Mouse (Mus musculus) embryo, embryonic 10 days (tissue): ENCODE measurements at regions not wholly inside any gene's neighbourhood (a gene's known extent, or its start where the extent isn't known, plus 50 kb on each side); places are given as distances from the start of the nearest gene placed in this dataset.

Experiments used
- DNase-seq: peaks from one replicate; pipeline ENCODE4 v3.0.0-alpha.2; 2015; ENCODE audit warnings: low spot score

DNA sequence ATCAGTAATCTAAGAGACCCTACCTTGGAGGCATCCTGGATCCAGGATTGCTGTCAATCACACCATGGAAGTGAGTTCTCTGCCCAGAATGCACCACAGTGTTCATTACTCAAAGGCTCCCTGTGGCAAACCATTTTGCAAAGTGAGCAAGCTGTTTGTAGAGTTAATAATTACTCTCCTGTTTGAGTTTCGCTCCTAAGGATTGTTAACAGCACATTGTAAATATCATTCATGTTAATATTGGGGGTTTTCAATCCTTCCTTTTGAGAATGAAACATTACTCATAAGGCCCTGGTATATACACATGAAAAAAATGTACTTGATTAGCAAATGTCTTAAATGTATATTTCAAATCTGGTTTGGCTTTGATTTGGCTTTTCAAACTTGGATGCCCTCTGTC lies 58.1 kb upstream of the Clstn2 start:
- no peak for DNase-seq

DNA sequence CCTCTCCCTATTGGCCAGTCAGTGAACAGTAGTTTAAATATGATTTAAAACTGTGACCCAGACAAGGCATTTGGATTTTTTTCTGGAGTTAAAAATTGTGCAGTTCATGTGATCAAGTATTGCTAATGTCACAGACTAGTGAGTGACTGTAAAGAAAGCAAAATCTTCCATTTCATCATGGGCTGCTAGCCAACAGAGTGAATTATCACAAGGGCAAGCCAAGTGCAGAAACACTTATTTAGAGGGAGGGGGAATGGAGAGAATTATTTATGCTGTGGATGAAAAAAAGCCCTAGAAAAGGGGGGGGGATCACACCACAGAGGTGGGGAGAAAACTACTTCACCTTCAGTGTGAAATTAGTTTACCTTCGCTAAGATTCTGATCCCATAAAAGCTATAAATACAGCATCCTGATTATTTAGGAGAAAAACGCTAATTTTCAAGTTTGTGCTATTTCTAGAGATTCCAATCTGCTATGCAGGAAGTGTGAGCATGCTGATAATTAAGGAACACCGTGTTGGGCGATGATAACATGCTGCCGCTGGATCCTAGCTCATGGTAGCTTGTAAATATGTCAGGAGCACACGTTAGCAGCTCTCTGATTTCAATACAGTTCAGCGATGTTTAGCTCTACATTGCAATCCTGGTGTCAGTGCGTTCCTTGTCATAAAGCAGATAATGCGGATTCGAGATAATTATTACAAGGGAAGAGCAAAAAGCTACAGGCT lies 62.2 kb upstream of the Clstn2 start:
- no peak for DNase-seq

DNA sequence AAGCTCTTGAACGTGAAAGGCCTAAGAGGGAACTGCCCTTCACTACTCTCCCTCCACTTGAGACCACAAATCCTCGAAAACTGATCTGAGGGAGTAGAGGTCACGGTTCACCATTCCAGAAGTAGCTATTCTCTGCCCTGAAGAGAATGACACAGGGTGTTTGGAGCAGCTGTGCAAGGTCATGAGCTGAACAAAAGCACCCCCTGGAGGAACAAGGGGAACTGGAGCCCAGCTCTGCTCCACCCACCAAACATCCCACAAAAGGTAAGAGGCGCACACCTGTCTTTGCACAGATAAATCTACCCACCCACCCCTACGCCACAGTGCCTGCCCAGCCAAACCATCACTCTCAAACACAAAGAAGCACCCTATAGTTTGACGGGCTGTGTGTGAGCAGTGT lies 90.4 kb upstream of the Clstn2 start:
- peak; percentile 16 for DNase-seq

DNA sequence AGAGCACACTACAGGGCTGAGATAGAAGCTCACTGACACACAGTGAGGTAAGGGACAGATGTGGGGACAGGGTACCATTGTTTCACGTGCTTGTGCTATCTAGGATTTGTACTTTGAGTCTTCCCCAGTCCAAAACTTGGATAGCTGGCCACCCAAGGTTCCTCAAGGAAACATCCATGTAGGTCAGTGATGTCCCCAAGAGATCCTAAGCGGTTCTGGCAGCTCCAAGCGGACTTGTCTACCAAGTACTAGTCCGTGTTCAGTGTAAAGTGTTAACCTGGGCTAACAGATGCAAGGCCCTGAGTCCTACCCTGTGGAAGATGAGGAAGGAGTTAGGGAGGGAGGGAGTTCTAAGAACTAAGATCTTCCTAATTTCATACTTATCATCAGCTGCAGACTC lies 96.6 kb upstream of the Clstn2 start:
- DNase-seq: no peak

DNA sequence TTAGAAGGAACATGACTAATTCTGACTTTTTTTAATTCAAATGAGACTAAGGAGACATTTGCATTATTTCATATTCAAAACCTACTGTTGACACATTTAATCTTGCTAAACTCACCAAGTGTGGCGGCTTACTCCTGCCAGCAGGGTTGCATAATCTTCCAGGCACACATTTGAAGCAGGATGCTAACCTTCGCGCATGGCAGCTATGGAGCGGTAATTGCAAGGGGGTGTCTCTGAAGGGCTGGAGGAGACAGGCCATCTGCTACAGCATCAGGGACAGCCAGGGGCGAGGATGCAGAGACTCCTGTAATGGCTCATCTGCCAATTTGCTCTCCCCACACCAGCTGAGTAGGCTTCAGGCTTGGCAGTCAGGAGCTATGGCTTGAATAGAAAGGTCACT lies 97.9 kb upstream of the Clstn2 start:
- DNase-seq: no peak

DNA sequence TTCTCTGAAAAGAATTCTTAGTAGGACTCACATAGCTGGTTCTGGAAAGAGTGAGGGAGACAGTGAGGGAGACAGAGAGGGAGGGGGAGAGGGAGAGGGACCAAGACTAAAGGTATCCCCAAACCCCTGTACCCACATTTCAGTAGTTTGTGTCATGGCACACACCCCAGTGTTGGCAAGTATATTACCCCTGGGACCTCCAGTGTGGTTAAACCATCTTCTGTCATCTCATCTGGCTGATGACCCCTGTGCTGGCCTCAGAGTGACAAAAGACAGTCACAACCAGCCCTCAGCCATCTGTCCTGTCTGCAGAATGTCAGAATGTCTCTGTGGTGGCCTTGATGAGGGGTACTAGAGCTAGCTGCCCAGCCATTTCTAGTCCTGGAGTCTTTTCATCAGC lies 107.6 kb upstream of the Clstn2 start:
- DNase-seq: no peak

DNA sequence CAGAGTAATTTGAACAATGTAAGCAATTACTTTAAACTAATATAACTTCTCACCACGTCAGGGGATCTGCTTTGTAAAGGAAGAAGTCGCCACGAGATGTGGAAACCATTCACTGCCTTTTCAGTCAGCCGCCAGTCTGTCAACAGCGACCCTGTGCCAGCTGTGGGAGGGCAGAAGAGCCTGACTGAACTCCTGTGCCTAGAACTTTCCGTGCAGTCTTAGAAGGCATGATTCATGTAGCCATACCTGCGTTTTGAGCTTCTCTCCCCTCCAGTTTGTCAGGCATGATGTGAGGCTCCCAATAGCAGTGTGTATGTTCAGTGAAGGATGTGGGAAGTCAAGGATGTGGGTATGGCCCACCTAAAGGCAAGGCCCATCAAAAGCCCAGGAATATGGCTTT lies 109.1 kb upstream of the Clstn2 start:
- no peak for DNase-seq

DNA sequence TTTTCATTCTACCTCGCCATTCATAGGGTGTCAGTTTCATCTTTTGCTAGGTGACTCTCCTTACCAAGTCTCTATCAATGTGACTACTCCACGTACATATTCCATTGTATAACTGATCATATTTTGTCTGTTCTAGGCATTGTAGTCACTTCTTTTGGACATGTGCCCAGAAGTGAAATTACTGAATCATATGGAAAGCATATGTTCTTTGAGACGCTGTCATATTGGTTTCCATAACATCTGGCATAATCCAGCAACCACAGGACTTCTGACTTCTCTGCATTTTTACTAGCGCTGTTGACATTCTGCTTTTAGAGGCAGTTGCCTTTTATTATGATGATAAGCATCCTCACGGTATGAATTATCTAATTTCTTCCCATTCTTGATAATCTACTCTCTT lies 113.9 kb upstream of the Clstn2 start:
- DNase-seq: no peak

DNA sequence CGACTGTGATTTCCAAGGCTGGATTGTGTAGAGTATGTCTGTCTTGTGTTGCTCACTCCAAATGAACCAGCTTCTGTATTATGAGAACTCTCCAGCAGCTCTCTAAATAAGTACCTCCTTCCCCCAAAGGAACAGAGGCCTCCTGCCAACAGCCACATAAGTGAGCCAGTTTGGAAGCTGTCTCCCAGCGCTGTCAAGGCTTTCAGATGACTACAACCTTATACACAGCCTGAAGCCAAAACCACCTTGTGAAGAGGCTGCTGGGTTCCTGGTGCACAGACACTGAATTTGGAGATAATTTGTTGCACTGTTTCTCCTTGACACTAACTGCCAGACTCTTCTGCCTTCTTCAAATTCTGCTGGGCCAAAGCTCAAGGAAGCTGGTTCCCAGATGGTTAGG lies 125.4 kb upstream of the Clstn2 start:
- DNase-seq: no peak

DNA sequence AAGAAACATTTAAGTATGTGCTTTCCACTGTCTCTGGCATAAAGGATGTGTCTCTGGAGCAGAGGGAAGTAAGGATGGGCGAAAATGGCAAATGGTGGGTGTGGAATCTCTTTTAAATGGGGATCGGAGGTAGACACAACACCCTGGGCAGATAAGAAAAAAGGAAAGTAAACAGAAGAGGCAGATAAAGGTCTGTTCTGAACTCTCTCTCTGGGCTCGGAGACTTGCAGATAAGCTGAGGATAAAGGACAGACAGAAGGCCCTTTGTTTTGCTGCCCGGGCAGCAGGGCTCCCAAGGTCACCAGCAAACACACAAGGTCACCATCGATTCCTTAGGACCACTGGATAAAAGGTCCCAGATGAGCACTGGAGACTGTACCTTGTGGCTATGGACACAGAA lies 122.7 kb upstream of the Nmnat3 start:
- peak; percentile 39 for DNase-seq

DNA sequence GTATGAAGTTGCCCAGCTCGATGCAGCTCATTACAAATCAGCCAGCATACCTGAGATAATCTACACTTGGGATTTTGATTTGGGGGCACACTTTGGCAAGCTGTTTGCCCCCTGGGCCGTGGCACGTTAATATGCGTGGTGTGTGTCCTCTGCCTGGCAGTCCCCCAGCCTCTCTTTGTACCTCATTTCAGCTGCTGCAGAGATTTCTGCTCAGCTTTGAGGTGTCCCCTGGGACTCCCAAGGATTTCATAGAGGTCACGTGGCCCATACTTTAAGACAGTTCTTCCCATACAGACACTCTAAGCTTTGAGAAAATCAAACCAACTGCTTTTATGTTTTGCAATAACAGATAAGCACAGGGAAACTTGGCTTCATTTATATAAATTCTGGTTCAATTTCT lies 113.2 kb upstream of the Nmnat3 start:
- DNase-seq: no peak

DNA sequence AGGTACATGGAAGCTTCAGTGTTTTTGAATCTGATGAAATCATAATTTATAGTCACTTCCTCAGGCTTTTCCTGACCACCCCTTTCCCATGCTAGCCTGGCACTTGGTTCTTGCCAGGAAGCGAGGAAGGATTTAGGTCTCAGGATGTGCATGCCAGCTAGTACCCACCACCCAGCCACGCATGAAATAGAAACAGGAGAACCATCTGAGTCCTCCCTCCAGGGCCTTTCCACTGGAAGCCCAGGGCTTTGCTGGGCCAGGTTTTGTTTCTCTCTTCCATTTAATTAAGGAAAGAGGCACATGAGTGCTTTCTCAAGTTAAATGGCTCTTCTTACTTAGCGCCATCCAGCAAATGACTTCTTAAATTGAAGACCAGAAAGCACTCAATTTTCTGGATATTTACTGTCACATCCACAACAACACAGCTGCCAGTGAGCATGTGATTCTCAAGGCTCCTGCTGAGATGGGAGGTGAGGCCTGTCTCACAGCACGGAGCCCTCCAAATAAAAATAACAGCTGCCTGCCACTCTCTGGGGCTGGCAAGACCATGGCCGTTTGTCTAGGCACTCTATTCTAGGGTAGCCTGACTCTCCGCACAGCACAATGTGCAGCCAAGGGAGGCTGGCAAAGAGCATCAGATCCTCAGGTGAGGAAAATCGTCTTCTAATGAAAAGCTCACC lies 110.4 kb upstream of the Nmnat3 start:
- no peak for DNase-seq

DNA sequence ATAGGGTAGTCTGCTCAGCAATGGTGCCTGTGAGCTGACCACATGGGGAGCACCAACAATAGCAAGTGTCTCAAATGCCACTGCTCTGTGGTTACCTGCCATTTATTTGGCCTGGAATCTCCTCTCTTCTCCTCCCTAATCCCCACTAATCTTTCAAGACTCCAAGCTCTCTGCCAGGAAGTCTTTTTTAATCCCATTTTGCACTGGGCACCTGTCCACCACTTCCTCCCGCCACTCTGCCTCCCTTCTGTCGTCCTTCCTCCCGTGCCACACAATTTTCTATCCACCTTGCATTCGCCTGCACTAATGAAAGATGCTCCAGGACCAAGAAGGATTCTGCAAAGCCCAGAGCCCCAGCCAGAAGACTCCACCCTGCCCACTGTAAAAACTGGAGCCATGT lies 106.5 kb upstream of the Nmnat3 start:
- DNase-seq: no peak

DNA sequence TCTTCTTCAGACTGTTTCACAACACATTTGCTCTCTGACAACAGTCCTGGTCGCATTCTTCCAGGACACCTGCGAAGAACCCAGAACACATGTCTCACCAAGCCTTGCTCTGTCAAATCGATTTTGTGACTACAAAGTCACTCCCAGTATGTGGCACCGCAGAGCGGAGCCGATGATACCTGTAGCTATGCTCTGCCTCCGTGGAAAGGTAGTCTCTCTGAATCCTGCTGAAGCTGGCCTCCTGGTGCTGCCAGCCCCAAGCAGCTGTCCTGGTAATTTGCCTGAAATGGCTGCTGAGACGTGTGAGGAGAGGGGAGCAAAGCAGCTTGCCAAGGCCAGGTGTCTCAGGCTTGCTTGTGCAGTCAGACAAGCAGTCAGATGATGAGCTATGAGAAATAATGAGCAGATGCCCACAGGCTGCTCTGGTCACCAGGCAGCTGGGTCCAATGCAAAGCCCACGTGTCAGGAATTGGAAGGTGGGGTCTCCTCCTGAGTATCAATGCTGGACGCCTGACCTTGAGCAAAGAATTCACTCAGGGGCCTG lies 100.4 kb upstream of the Nmnat3 start:
- DNase-seq: no peak

DNA sequence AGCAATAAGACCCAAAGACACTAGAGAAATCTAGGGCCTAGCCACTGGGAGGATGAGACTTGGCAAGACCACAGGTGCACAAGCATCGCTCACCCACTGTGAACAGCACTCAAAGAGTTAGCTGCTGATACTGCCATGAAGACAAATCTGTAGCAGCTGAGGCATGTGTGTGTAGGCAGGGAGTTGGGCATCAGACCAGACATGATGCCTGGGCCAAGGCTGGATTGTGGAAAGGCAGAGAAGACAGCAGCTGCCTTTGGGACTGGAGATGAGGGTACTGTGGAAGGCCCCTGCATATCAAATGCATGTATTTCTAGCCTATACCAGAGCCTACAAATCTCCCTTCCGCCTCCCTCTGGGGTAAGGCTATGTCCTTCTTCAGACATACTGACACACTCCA lies 92.9 kb upstream of the Nmnat3 start:
- no peak for DNase-seq

DNA sequence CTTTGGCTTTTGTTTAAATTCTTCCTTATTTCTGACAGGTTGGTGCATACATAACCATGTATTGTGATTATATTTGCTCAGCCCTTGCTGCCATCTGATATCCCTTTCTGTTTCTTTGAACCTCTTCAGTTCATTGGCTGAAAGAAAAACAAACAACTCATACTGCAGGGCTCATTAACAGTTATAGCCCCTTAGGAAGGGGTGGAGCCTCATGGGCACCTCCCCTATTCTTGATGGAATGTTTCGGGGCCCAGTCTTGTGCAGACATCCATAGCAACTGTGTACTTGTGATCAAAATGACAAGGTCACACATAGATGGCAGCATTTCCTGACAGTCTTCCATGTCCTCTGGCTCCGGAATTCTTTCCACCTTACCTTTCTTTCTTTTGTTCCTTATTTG lies 68.4 kb upstream of the Nmnat3 start:
- no peak for DNase-seq

DNA sequence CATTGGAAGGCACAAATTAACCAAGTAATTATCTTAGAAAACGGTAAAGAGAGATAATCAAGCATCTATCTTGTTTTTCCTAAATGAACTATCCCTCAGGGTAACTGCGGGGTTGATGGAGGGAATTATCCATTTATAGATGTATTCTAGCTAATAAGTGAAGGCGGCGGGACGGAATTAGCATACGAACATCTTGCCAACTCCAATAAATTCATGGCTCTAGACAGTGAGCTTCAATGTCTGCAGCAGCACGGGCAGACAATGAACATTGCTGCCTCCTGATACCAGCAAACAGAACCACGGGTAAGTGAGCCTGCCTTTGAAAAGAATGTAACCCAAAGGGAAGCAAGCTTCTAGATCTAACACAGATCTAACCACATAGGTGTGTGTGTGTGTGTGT lies 66.9 kb upstream of the Nmnat3 start:
- DNase-seq: no peak

DNA sequence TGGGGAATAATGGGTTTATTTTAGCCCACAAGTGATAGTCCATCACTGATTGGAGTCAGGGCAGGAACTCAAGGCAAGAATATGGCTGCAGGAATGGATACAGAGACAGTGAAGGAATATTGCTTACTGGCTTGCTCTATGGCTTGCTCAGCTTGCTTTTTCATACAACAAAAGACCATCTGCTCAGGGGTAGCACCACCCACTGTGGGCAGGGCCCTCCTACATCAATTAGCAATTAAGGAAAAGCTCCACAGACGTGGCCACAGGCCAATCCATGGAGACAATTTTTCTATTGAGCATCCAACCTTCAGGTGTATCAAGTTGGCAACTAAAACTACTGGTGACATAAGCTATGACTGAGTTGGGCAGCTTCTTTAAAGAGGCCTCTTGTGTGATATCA lies 65.5 kb upstream of the Nmnat3 start:
- DNase-seq: no peak

DNA sequence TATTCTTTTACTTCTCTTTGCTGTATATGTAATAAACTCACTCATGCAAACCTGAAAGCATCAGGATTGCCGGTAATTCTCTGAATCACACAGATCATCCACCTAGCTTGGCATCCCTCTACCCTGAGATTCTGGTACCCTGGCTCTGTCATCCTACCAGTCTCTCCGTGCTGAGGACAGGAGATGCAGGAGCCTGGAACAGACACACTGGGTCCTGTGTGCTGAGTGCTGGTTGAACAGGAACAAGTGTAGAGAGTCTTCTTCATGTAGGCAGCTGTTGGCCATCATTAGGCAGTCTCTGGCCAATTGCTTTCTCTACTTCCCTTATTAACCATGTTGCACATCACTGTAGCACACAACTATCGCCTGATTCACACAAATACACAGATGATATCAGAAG lies 59.0 kb upstream of the Nmnat3 start:
- DNase-seq: no peak

DNA sequence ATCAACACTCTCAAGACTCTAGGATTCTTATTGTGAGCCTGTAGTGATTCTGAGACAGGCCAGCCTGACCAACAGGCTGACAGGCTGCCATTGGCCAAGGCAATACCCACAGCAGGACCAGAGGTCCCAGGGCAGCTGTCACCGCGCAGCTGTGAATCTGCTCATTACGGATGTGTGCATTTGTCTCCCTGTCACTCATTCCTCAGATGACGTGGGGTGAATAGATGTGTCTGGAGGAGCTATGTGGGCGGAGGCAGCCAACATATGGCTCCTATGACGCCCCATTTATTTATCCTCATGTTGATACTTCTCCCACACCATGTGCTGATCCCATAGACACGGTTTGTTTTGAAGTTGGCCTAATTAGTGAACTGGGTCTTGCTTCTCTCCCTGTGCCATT lies 58.3 kb upstream of the Nmnat3 start:
- no peak for DNase-seq

DNA sequence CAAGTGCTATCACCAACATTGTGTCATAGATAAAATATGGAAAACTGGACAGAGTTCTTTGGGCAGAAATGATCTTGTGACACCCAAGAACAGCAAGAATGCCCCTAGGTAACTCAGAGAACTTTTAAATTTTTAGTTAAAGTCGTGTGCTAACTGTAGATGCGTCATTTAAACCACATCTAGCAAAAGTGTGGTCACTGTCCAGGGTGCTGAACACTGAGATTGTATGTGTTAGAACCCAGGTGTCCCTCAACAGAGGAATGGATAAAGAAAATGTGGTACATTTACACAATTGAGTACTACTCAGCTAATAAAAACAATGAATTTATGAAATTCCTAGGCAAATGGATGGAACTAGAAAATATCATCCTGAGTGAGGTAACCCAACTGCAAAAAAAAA lies 52.5 kb upstream of the Nmnat3 start:
- DNase-seq: peak; percentile 73
